Mouse (Mus musculus): ENCODE measurements around the gene Cenpu. TPM values are rescaled to one million over a fixed set of nuclear protein-coding genes. Genes with fewer than 3 reads are reported as not detected.

Gene Cenpu
- total RNA-seq, 1 experiment from 2014 or later = 87.7 TPM

GRCm38 (mm10) chr8:46585576-46585975 is 33.7 kb downstream of the Cenpu start:
- 0 out of 4 replicates have a peak, but pooled peaks of 1 of the 2 experiments have one; percentile 27 for ATAC-seq (replicated peaks in 1 of 2; ENCODE audit: insufficient read depth in 1 of 2, low FRiP score in 2 of 2, low TSS enrichment in 1 of 2, low read depth in 1 of 2, poor library complexity in 2 of 2, severe bottlenecking in 2 of 2)

- ATAC-seq (replicated peaks in 1 of 2; ENCODE audit: insufficient read depth in 1 of 2, low FRiP score in 2 of 2, low TSS enrichment in 1 of 2, low read depth in 1 of 2, poor library complexity in 2 of 2, severe bottlenecking in 2 of 2) = peak in 1 of 2 experiments; percentile 36; a peak in 1 of 4 replicates
Measured at GRCm38 (mm10) chr8:46587911-46588310, 36.1 kb downstream of the Cenpu start.

GRCm38 (mm10) chr8:46588663-46589062 is 36.8 kb downstream of the Cenpu start:
- no peak for ATAC-seq (replicated peaks in 1 of 2; ENCODE audit: insufficient read depth in 1 of 2, low FRiP score in 2 of 2, low TSS enrichment in 1 of 2, low read depth in 1 of 2, poor library complexity in 2 of 2, severe bottlenecking in 2 of 2)

- ATAC-seq (replicated peaks in 1 of 2; ENCODE audit: insufficient read depth in 1 of 2, low FRiP score in 2 of 2, low TSS enrichment in 1 of 2, low read depth in 1 of 2, poor library complexity in 2 of 2, severe bottlenecking in 2 of 2) = no peak
Measured at GRCm38 (mm10) chr8:46593067-46593466, 41.2 kb downstream of the Cenpu start.

- no peak for ATAC-seq (replicated peaks in 1 of 2; ENCODE audit: insufficient read depth in 1 of 2, low FRiP score in 2 of 2, low TSS enrichment in 1 of 2, low read depth in 1 of 2, poor library complexity in 2 of 2, severe bottlenecking in 2 of 2)
Measured at GRCm38 (mm10) chr8:46593772-46594171, 41.9 kb downstream of the Cenpu start.

GRCm38 (mm10) chr8:46595593-46595992 is 43.8 kb downstream of the Cenpu start:
- peak; percentile 98 for ATAC-seq (replicated peaks in 1 of 2; ENCODE audit: insufficient read depth in 1 of 2, low FRiP score in 2 of 2, low TSS enrichment in 1 of 2, low read depth in 1 of 2, poor library complexity in 2 of 2, severe bottlenecking in 2 of 2)

- no peak for ATAC-seq (replicated peaks in 1 of 2; ENCODE audit: insufficient read depth in 1 of 2, low FRiP score in 2 of 2, low TSS enrichment in 1 of 2, low read depth in 1 of 2, poor library complexity in 2 of 2, severe bottlenecking in 2 of 2)
Measured at GRCm38 (mm10) chr8:46596530-46596929, 44.7 kb downstream of the Cenpu start.

GRCm38 (mm10) chr8:46597411-46597810 is 45.6 kb downstream of the Cenpu start:
- ATAC-seq (replicated peaks in 1 of 2; ENCODE audit: insufficient read depth in 1 of 2, low FRiP score in 2 of 2, low TSS enrichment in 1 of 2, low read depth in 1 of 2, poor library complexity in 2 of 2, severe bottlenecking in 2 of 2) = no peak

- no peak for ATAC-seq (replicated peaks in 1 of 2; ENCODE audit: insufficient read depth in 1 of 2, low FRiP score in 2 of 2, low TSS enrichment in 1 of 2, low read depth in 1 of 2, poor library complexity in 2 of 2, severe bottlenecking in 2 of 2)
Measured at GRCm38 (mm10) chr8:46598114-46598513, 46.3 kb downstream of the Cenpu start.

- ATAC-seq (replicated peaks in 1 of 2; ENCODE audit: insufficient read depth in 1 of 2, low FRiP score in 2 of 2, low TSS enrichment in 1 of 2, low read depth in 1 of 2, poor library complexity in 2 of 2, severe bottlenecking in 2 of 2) = no peak
Measured at GRCm38 (mm10) chr8:46598753-46599152, 46.9 kb downstream of the Cenpu start.

GRCm38 (mm10) chr8:46599314-46599904 is 47.6 kb downstream of the Cenpu start:
- ATAC-seq (replicated peaks in 1 of 2; ENCODE audit: insufficient read depth in 1 of 2, low FRiP score in 2 of 2, low TSS enrichment in 1 of 2, low read depth in 1 of 2, poor library complexity in 2 of 2, severe bottlenecking in 2 of 2) = no peak

GRCm38 (mm10) chr8:46600959-46601707 is 49.3 kb downstream of the Cenpu start:
- ATAC-seq (replicated peaks in 1 of 2; ENCODE audit: insufficient read depth in 1 of 2, low FRiP score in 2 of 2, low TSS enrichment in 1 of 2, low read depth in 1 of 2, poor library complexity in 2 of 2, severe bottlenecking in 2 of 2) = peak; percentile 69 to 77

- no peak for ATAC-seq (replicated peaks in 1 of 2; ENCODE audit: insufficient read depth in 1 of 2, low FRiP score in 2 of 2, low TSS enrichment in 1 of 2, low read depth in 1 of 2, poor library complexity in 2 of 2, severe bottlenecking in 2 of 2)
Measured at GRCm38 (mm10) chr8:46603587-46603986, 51.8 kb downstream of the Cenpu start.

GRCm38 (mm10) chr8:46606930-46607329 is 55.1 kb downstream of the Cenpu start:
- ATAC-seq (replicated peaks in 1 of 2; ENCODE audit: insufficient read depth in 1 of 2, low FRiP score in 2 of 2, low TSS enrichment in 1 of 2, low read depth in 1 of 2, poor library complexity in 2 of 2, severe bottlenecking in 2 of 2) = no peak

- no peak for ATAC-seq (replicated peaks in 1 of 2; ENCODE audit: insufficient read depth in 1 of 2, low FRiP score in 2 of 2, low TSS enrichment in 1 of 2, low read depth in 1 of 2, poor library complexity in 2 of 2, severe bottlenecking in 2 of 2)
Measured at GRCm38 (mm10) chr8:46611557-46611956, 59.7 kb downstream of the Cenpu start.

- ATAC-seq (replicated peaks in 1 of 2; ENCODE audit: insufficient read depth in 1 of 2, low FRiP score in 2 of 2, low TSS enrichment in 1 of 2, low read depth in 1 of 2, poor library complexity in 2 of 2, severe bottlenecking in 2 of 2) = no peak
Measured at GRCm38 (mm10) chr8:46612913-46613312, 61.1 kb downstream of the Cenpu start.

- no peak for ATAC-seq (replicated peaks in 1 of 2; ENCODE audit: insufficient read depth in 1 of 2, low FRiP score in 2 of 2, low TSS enrichment in 1 of 2, low read depth in 1 of 2, poor library complexity in 2 of 2, severe bottlenecking in 2 of 2)
Measured at GRCm38 (mm10) chr8:46613377-46613776, 61.5 kb downstream of the Cenpu start.

GRCm38 (mm10) chr8:46615936-46616335 is 64.1 kb downstream of the Cenpu start:
- ATAC-seq (replicated peaks in 1 of 2; ENCODE audit: insufficient read depth in 1 of 2, low FRiP score in 2 of 2, low TSS enrichment in 1 of 2, low read depth in 1 of 2, poor library complexity in 2 of 2, severe bottlenecking in 2 of 2) = no peak

All from hematopoietic stem cell, adult 5-6 weeks (primary cell).